Mouse (Mus musculus): Measurements from ENCODE around the gene Agl. TPM values are rescaled to one million over a fixed set of nuclear protein-coding genes. Genes with fewer than 3 reads are reported as not detected.

Gene Agl
- polyA plus RNA-seq, 1 experiment from 2014 or later: 150 TPM

DNA sequence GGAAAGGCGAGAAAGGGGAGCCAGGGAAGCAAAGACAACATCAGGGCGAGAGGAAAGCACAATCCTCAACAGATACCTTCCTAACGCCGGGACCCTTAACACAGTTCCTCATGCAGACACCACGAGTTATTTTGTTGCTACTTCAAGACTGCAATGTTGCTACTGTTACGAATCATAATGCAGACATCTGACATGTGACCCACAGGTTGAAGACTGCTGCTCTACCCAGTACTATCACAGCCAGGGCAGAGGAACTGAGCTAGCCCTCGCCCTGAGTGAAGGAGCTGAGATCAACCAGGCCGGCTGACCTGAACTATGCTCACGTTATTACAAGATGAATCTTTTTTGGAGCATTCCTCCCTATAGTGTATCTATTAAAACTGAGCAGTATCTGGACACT, 67.0 kb downstream of the Agl start:
- no peak for ATAC-seq (replicated peaks; ENCODE audit: insufficient number of reproducible peaks, insufficient read depth, low FRiP score, low read depth)
- H3K9me3 ChIP-seq (replicated peaks): no peaks in the 10 kb centered on the region
- H3K9ac ChIP-seq: no peak overlapping the region
- 67% methylated on average over 9 of the region's 9 CpGs for WGBS
- peaks cover 27% of the 10 kb centered on the region for H3K36me3 ChIP-seq
- no peak overlapping the region for H3K4me3 ChIP-seq
- no peaks in the 10 kb centered on the region for H3K4me1 ChIP-seq (replicated peaks)
- no peak overlapping the region for H3K27ac ChIP-seq
- no peaks in the 10 kb centered on the region for H3K27me3 ChIP-seq
- no peak overlapping the region for H3K4me2 ChIP-seq

GRCm38 (mm10) chr3:116740106-116740505, 67.9 kb downstream of the Agl start:
- Histone ChIP-seq H3K27ac (no peak overlapping the region), H3K36me3 (peaks cover 22% of the 10 kb centered on the region), H3K27me3 (no peaks in the 10 kb centered on the region), H3K4me1 (replicated peaks) (no peaks in the 10 kb centered on the region), H3K9me3 (replicated peaks) (no peaks in the 10 kb centered on the region), H3K4me2 (no peak overlapping the region), H3K9ac (no peak overlapping the region), H3K4me3 (no peak overlapping the region)
- 77% methylated on average over 5 of the region's 5 CpGs for WGBS
- ATAC-seq (replicated peaks; ENCODE audit: insufficient number of reproducible peaks, insufficient read depth, low FRiP score, low read depth): no peak

- 73% methylated on average over 8 of the region's 8 CpGs for WGBS
- Histone ChIP-seq H3K4me2 (no peak overlapping the region), H3K27me3 (no peaks in the 10 kb centered on the region), H3K9ac (no peak overlapping the region), H3K9me3 (replicated peaks) (no peaks in the 10 kb centered on the region), H3K4me3 (no peak overlapping the region), H3K4me1 (replicated peaks) (no peaks in the 10 kb centered on the region), H3K27ac (no peak overlapping the region), H3K36me3 (no peaks in the 10 kb centered on the region)
- ATAC-seq (replicated peaks; ENCODE audit: insufficient number of reproducible peaks, insufficient read depth, low FRiP score, low read depth): no peak
These were observed 70.6 kb downstream of the Agl start for GRCm38 (mm10) chr3:116737326-116737731.

DNA sequence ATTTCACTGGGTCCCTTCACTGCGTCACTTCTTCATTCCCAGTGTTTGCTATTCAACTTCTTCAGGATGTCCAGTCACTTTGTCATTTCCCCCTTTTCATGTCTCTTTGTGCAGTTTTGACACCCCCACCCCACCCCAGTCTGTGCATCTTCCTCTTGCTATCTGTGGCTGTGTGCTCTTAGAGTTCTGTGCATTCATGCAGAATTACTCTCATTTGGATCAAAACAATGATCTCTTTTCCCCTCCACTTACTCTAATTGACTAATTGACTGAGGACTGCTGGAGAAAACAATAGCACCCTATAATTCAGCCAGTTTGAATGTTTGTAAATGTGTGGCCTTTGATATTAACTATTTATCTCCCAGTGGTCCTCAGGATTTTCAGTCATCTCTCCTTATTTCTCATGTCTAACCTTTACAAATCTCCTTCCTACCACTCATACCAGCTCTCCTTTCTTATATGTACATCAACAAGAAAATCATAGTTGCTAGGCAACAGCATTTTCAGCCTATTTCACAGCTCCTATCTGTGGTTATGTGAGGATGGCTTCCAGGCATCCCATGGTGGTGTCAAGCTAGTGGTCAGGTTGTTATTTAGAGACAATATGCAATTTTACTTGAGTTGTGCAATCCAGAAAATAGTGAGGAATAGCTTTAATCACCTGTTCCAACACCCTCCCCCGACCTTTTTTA, 78.3 kb downstream of the Agl start:
- Histone ChIP-seq H3K9me3 (replicated peaks) (no peaks in the 10 kb centered on the region), H3K4me1 (replicated peaks) (peaks cover 5% of the 10 kb centered on the region), H3K4me2 (no peak overlapping the region), H3K4me3 (no peak overlapping the region), H3K36me3 (no peaks in the 10 kb centered on the region), H3K27ac (no peak overlapping the region), H3K27me3 (no peaks in the 10 kb centered on the region), H3K9ac (no peak overlapping the region)
- no peak for ATAC-seq (replicated peaks; ENCODE audit: insufficient number of reproducible peaks, insufficient read depth, low FRiP score, low read depth)
- 55% methylated on average over 2 of the region's 2 CpGs for WGBS

GRCm38 (mm10) chr3:116726807-116727206, 81.2 kb downstream of the Agl start:
- Histone ChIP-seq H3K4me3 (no peak overlapping the region), H3K4me1 (replicated peaks) (peaks cover 5% of the 10 kb centered on the region), H3K9me3 (replicated peaks) (no peaks in the 10 kb centered on the region), H3K36me3 (no peaks in the 10 kb centered on the region), H3K27me3 (no peaks in the 10 kb centered on the region), H3K4me2 (peak overlapping the region; percentile 4; the same call in 1 of the 2 replicates), H3K27ac (no peak overlapping the region), H3K9ac (no peak overlapping the region)
- ATAC-seq (replicated peaks; ENCODE audit: insufficient number of reproducible peaks, insufficient read depth, low FRiP score, low read depth): 0 out of 2 replicates have a peak, but pooled peaks have one; percentile 47
- 42% methylated on average over 9 of the region's 9 CpGs for WGBS

DNA sequence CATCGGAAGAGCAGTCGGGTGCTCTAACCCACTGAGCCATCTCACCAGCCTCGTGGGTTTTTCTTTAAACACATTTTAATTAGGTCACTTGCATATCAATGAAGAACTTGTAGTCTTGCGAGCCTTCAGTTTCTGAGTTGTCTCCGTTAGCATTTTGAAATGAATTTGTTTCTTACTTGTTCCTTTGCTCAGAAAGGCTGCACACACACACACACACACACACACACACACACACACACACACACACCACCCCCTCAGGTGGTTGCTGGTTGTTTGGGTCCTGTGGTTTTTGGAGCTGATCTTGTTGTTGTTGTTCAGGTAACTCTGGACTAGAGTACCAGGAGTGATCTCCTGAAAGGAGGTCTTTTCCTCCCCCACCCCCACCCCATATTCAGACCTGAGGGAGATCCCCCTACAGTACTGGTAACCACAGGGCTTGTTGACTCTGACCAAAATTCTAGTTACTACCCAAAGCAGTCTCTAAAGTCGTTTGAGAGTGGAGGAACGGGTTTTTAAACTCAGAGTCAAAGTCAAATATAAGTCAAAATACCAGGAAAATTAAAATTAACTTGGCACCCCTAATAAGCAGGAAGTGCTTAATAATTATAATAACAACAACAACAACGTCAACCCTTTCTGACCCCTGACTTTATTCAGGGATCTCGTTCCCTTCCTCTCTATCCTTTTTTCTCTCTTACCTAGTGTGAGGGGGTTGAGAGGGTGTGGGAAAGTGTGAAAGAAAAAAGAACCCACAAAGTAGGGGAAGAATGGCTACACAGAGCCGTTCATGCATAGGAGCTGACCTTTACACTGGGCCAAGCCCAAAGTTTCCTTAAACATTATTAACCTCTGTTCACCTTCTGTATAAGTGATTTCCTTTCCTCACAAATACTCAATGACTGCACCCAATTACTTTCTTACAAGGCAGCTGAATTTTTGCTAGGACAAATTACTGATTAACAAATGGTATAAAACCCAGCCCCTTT, 84.2 kb downstream of the Agl start:
- Histone ChIP-seq H3K4me2 (no peak overlapping the region), H3K4me1 (replicated peaks) (peaks cover 5% of the 10 kb centered on the region), H3K27ac (no peak overlapping the region), H3K9me3 (replicated peaks) (no peaks in the 10 kb centered on the region), H3K36me3 (no peaks in the 10 kb centered on the region), H3K27me3 (no peaks in the 10 kb centered on the region), H3K4me3 (no peak overlapping the region), H3K9ac (no peak overlapping the region)
- ATAC-seq (replicated peaks; ENCODE audit: insufficient number of reproducible peaks, insufficient read depth, low FRiP score, low read depth): no peak
- WGBS: 70% methylated on average over 10 of the region's 10 CpGs

DNA sequence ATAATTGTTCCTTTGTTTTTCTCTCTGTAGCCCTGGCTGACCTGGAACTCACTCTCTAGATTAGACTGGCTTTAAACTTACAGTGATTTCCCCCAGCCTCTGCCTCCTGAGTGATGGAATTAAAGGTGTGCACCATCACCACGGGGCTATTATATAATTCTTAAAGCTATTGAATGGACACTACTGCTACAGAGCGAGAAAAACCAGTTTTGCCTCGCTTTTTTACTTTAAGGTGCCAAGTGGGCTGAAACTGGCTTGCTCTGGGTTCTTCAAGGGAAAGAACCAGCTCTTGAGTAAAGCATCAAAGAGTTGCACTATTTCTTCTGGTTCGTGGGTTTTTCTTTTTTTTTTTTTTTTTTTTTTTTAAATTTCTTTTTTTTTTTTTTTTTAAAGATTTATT, 85.0 kb downstream of the Agl start:
- H3K4me1 ChIP-seq (replicated peaks): peaks cover 5% of the 10 kb centered on the region
- no peaks in the 10 kb centered on the region for H3K36me3 ChIP-seq
- no peak overlapping the region for H3K4me3 ChIP-seq
- no peak overlapping the region for H3K27ac ChIP-seq
- no peaks in the 10 kb centered on the region for H3K27me3 ChIP-seq
- no peak overlapping the region for H3K9ac ChIP-seq
- no peak for ATAC-seq (replicated peaks; ENCODE audit: insufficient number of reproducible peaks, insufficient read depth, low FRiP score, low read depth)
- H3K9me3 ChIP-seq (replicated peaks): no peaks in the 10 kb centered on the region
- H3K4me2 ChIP-seq: no peak overlapping the region
- 69% methylated on average over 4 of the region's 4 CpGs for WGBS

DNA sequence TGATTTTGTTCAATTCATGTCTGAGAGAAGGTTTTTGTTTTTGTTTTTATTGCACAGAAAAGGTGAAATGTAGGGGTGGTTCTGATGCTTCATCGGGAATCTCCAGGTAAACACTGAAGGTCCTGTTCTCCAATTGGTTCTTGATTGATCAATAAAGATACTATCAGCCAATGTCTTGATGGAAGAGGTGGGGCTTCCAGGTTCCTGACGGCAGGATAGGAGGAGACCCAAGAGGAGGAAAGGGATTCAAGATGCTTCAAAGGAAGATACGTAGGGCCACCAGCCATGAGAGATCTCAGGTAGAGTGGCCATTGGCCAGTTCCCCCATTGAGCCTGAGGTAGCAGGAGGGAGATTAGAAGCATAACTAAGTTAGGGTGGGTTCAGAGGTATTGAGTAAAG, 89.0 kb downstream of the Agl start:
- 49% methylated on average over 3 of the region's 3 CpGs for WGBS
- Histone ChIP-seq H3K27me3 (no peaks in the 10 kb centered on the region), H3K4me2 (no peak overlapping the region), H3K4me1 (replicated peaks) (no peaks in the 10 kb centered on the region), H3K9me3 (replicated peaks) (no peaks in the 10 kb centered on the region), H3K36me3 (no peaks in the 10 kb centered on the region), H3K9ac (no peak overlapping the region), H3K4me3 (no peak overlapping the region), H3K27ac (no peak overlapping the region)
- no peak for ATAC-seq (replicated peaks; ENCODE audit: insufficient number of reproducible peaks, insufficient read depth, low FRiP score, low read depth)

DNA sequence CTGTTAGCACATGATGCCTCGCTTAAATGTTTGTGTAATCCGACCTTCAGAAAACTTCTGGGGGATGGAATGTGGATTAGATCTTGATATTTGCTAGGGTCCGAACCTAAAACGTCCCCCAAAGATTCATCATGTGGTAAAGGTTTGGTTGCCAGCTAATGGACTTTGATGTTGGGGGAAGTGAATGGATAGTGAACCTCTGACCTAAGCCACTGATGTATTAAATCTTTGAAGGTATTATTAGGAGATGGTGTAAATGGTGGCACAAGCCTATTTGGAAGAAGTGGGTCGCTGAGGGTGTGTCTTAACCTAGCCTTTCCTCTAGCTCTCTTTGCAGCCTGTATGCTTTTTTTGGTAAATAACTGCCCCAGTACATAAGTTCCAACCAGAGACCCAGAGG, 94.9 kb downstream of the Agl start:
- H3K4me2 ChIP-seq: peak overlapping the region; percentile 84
- H3K4me1 ChIP-seq (replicated peaks): peaks cover 20% of the 10 kb centered on the region
- peak overlapping the region; percentile 90 for H3K9ac ChIP-seq
- 31% methylated on average over 5 of the region's 5 CpGs for WGBS
- no peaks in the 10 kb centered on the region for H3K27me3 ChIP-seq
- H3K36me3 ChIP-seq: no peaks in the 10 kb centered on the region
- peak overlapping the region; percentile 83 for H3K4me3 ChIP-seq
- ATAC-seq (replicated peaks; ENCODE audit: insufficient number of reproducible peaks, insufficient read depth, low FRiP score, low read depth): no peak
- H3K27ac ChIP-seq: no peak overlapping the region
- H3K9me3 ChIP-seq (replicated peaks): no peaks in the 10 kb centered on the region

- WGBS: 3% methylated on average over 8 of the region's 8 CpGs
- H3K9ac ChIP-seq: peak within 1 kb of the TSS; percentile 90
- ATAC-seq (replicated peaks; ENCODE audit: insufficient number of reproducible peaks, insufficient read depth, low FRiP score, low read depth): no peak
These were observed 95.5 kb downstream of the Agl start, which contains the start of gene Slc35a3 for GRCm38 (mm10) chr3:116712436-116712881. Slc35a3 (minus strand) TSS chr3:116712831.

DNA sequence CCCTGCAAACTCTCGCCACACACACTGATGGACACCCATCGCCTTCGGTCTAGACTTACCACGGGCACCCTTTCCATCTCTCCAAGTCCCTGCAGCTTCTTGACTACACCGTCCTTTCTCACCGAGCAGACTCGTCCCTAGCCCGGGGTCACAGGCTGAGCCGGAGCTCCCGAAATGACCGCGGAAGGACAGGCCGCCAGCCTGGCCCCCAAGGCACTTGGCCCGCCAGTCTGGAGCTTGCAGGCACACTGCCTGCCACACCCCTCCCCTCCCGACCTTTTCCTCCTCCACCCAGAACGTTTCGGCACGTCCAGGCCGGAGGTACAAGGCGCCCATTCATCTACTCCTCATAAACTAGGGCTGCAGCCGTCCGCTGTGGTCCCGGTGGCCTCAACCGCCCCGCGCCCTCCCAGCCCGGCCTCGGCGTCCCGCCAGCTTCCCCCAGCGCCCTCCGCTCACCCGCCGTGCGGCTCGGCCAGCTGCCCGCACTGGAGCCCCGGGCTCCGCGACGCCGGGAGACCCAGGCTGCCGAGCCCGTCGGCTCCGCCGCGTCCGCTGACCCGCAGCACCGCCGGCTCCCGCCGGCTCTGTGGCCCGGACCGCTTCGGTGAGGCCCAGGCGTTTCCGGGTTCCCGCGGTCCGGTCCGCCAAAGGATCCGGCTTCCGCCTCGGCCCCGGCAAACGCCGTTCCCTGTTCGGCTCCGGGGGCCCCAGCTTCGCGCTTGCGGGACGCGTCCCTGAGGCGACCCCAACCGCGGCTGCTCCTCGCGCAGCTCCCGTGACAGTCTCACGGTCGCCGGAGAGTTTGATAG, 96.1 kb downstream of the Agl start:
- Histone ChIP-seq H3K36me3 (no peaks in the 10 kb centered on the region), H3K9me3 (replicated peaks) (no peaks in the 10 kb centered on the region), H3K27ac (peak overlapping the region; percentile 79), H3K4me1 (replicated peaks) (peaks cover 20% of the 10 kb centered on the region), H3K9ac (peak overlapping the region; percentile 90), H3K4me2 (peak overlapping the region; percentile 84), H3K4me3 (peak overlapping the region; percentile 83), H3K27me3 (no peaks in the 10 kb centered on the region)
- ATAC-seq (replicated peaks; ENCODE audit: insufficient number of reproducible peaks, insufficient read depth, low FRiP score, low read depth): peak; percentile 89
- WGBS: under 1% methylated on average over 85 of the region's 85 CpGs

More at GRCm38 (mm10) chr3:116712436-116712881, 95.5 kb downstream of the Agl start, which contains the start of gene Slc35a3:
- Histone ChIP-seq H3K9me3 (replicated peaks) (no peaks in the 10 kb centered on the region), H3K27ac (peak within 1 kb of the TSS; percentile 79), H3K27me3 (no peaks in the 10 kb centered on the region), H3K36me3 (no peaks in the 10 kb centered on the region), H3K4me3 (peak within 1 kb of the TSS; percentile 83), H3K4me2 (peak within 1 kb of the TSS; percentile 84), H3K4me1 (replicated peaks) (peaks cover 20% of the 10 kb centered on the region)

Data from heart, embryonic 15.5 days (tissue).